Mouse (Mus musculus): Measurements from ENCODE around the gene Rpl22l1.

DNA sequence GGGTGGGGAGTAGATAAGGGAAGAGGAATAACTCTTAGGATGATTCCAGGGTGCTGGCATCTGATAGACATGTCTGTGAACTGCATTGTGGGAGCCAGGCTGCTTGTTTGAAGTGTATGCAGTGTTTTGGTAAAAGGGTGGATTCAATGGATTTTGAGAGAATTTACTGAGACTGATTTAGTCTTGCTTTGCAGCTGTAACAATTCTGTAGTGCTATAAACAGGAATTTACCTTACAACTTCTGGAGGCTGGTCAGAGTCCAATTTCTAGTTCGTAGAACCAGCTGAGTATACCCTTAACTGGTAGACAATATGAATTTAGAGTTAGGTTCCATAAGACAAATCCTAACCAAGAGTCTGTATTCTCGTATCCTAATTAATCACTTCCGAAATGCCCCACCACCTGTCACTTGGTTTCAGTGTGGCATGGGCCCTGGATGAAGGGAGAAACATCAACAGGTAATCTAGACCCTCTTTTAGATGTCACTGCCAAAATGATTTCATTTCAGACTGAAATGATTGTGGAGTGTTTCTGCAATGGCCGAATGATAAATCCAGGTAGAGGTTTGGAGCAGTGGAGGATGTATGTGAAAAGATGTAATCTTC is 2.9 kb downstream of the Rpl22l1 start:
- TF ChIP-seq CTCF (IDR thresholded peaks at IDR 0.05; ENCODE audit: borderline replicate concordance, insufficient read depth, low read length) (no peak), POLR2A (IDR thresholded peaks at IDR 0.05; ENCODE audit: low read depth, low read length) (no peak; the same call in 1 of the 2 replicates)
